Mouse (Mus musculus) olfactory bulb, adult 2 months (tissue): ENCODE results near the gene Osbp2.

Experiments used
- CTCF ChIP-seq: fragments of 200-500 bp; IDR thresholded peaks from 2 replicates; pipeline ENCODE4 v1.5.1; 2012; ENCODE audit warnings: low read depth, mild to moderate bottlenecking, low read length, moderate library complexity; ENCODE audit not compliant: insufficient read depth
- POLR2A ChIP-seq: fragments of 200-500 bp; IDR thresholded peaks from 2 replicates; pipeline ENCODE4 v1.6.1; 2012; ENCODE audit warnings: mild to moderate bottlenecking, low read depth, low read length, moderate library complexity; ENCODE audit not compliant: insufficient read depth

DNA sequence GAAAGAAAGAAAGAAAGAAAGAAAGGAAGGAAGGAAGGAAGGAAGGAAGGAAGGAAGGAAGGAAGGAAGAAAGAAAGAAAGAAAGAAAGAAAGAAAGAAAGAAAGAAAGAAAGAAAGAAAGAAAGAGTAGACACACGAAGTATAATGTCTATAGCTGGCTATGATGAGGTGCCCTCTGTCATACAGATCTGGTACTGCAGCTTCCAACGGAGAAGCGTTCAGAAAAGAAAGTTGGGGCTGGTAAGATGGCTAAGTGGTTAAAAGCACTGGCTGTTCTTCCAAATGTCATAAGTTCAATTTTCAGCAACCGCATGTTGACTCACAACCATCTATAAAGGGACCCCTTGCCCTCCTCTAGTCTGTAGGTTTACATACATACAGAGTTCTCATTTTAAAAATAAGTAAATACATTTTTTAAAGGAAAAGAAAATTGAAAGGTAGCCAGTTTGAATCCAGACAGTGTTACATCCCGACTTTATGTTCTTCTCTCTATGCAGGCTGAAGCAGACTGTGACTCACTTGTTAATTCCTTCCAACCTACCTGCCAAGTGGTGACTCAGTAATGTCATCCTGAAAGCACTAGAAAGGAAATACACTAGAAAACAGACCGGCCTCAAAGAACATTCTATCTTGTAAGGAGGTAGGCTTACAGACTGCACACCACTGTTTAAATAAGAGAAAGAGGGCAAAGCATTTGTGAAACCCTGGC lies 31.4 kb downstream of the Osbp2 start:
- TF ChIP-seq POLR2A (no peak), CTCF (no peak)
